Mouse (Mus musculus) lung, adult 2 months (tissue): Measurements from ENCODE around the gene Acvr1.

ENCODE experiments used
- CTCF ChIP-seq: fragments of 200-500 bp; IDR thresholded peaks from 2 replicates; pipeline ENCODE4 v1.5.1; 2011; ENCODE audit warnings: mild to moderate bottlenecking, low read length, control low read depth; ENCODE audit not compliant: insufficient read depth
- POLR2A ChIP-seq: fragments of 200-500 bp; IDR thresholded peaks from 2 replicates; pipeline ENCODE4 v1.6.1; 2011; ENCODE audit warnings: low read depth, mild to moderate bottlenecking, control low read depth, low read length, borderline replicate concordance; ENCODE audit errors: extremely low read depth

GRCm38 (mm10) chr2:58532260-58532850, 34.6 kb downstream of the Acvr1 start:
- TF ChIP-seq POLR2A (no peak), CTCF (no peak)
